Mouse (Mus musculus): ENCODE measurements around the gene Vmn1r3.

The Vmn1r3 gene

DNA sequence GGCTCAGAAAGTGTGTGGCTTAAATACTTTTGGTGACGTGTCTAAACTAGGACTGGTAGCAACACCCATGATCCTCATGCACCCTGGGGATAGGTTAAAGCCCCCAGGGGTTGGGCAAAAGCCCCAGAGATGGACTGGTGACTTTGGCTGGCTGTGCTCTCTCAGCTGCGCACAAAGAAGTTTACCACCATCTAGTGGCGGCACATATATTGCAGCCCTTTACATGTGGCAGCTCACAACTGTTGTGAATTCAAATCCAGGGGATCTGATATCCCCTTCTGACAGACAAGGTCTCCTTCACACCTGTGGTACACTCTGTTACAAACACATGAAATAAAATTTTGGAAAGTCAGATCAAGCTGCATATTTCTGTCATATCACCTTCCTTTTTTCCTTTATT, 37.2 kb downstream of the Vmn1r3 start:
- in situ Hi-C loops (cut with MboI, MseI) = loop anchor here (10.0 to 25.0 kb wide), 2 partner anchors 63 to 89 kb away; no protein-coding TSS in a partner anchor
